Comparison of ENCODE assay signal across 20 mouse cellular contexts in genomic region chr4:132806620-132807191, GRCm38 (mm10). TPM values are rescaled to one million over a fixed set of nuclear protein-coding genes. Genes with fewer than 3 reads are reported as not detected.
DNase-seq lines count a peak whose midpoint lies in the region; TF ChIP-seq lines count a peak whose summit lies in the region.
"Had no signal": no experiment of that assay in that cellular context is flagged by ENCODE, and none has a peak within 500 bp of the region (broad histone marks: within the 10 kb centered on the region; RNA-seq: fewer than 3 reads in every experiment).

No protein-coding gene starts in this region.

- H3K79me2 ChIP-seq in CH12.LX (replicated peaks; ENCODE audit: control insufficient read depth, extremely low read depth, insufficient read depth, poor library complexity, severe bottlenecking) (no peaks in the 10 kb centered on the region), MEL (ENCODE audit: control insufficient read depth, insufficient read depth, low read length, poor library complexity) (no peaks in the 10 kb centered on the region; the same call in 1 of the 2 replicates)

- TF ChIP-seq POLR2A in CH12.LX (IDR thresholded peaks at IDR 0.05; ENCODE audit: low read depth, low read length), result no peak
- no peak for TF ChIP-seq POLR2A in MEL (IDR thresholded peaks at IDR 0.05; ENCODE audit: control insufficient read depth in 1 of 2, insufficient read depth in 1 of 2, low read depth in 1 of 2, low read length in 2 of 2, poor library complexity in 1 of 2)
- no peak for TF ChIP-seq POLR2A in cerebellum, adult 2 months (IDR thresholded peaks at IDR 0.05; ENCODE audit: borderline replicate concordance, insufficient read depth, low read length)

- H3K4me3 ChIP-seq in CH12.LX (replicated peaks in 1 of 3; ENCODE audit: low read depth in 2 of 3, low read length in 2 of 3, poor library complexity in 1 of 3), result no peak overlapping the region
- peak overlapping the region; percentile 56 to 64; a peak in 3 of 4 replicates for H3K4me3 ChIP-seq in MEL (ENCODE audit: control insufficient read depth in 1 of 2, insufficient read depth in 1 of 2, low read depth in 2 of 2, low read length in 2 of 2)
- no peak overlapping the region for H3K4me3 ChIP-seq in brown adipose tissue, adult 24 weeks (ENCODE audit: insufficient read depth, low read depth, low read length)
- no peak overlapping the region for H3K4me3 ChIP-seq in cerebellum, adult 2 months (replicated peaks; ENCODE audit: insufficient read depth, low read depth, low read length)
- H3K4me3 ChIP-seq in embryonic facial prominence, embryonic 10.5 days, result no peak overlapping the region
- H3K4me3 ChIP-seq: embryonic facial prominence, embryonic 12.5 days; forebrain, embryonic 13.5 days; forebrain, embryonic 15.5 days had no signal

- TF ChIP-seq RAD21 in CH12.LX (IDR thresholded peaks at IDR 0.05; ENCODE audit: low read depth, low read length), result no peak
- no peak for TF ChIP-seq RAD21 in MEL (IDR thresholded peaks at IDR 0.05; ENCODE audit: low read depth, low read length)

- no peak overlapping the region for H3K4me2 ChIP-seq in CH12.LX (ENCODE audit: insufficient read depth, low read depth, poor library complexity, severe bottlenecking)
- H3K4me2 ChIP-seq: embryonic facial prominence, embryonic 12.5 days; forebrain, embryonic 13.5 days; forebrain, embryonic 15.5 days had no signal

- DNase-seq in CH12.LX (ENCODE audit: extremely low read depth) (no peak), MEL (ENCODE audit: low read depth, low spot score) (peak; percentile 58)
- no peak for DNase-seq in cerebellum, adult 2 months
- no peak for DNase-seq in embryonic facial prominence, embryonic 10.5 days (ENCODE audit: low spot score)
- DNase-seq in embryo, embryonic 11 days, result no peak
- DNase-seq: adrenal gland, adult 2 months; adrenal gland, postnatal 10 days; adrenal gland, postnatal 25 days; cerebellum, adult 11 months; cerebellum, adult 18-20 months; cerebellum, adult 9-10 months; cerebellum, postnatal 10 days; cerebellum, postnatal 25 days; forebrain, postnatal 0 days had no signal

- TF ChIP-seq EP300 in CH12.LX (IDR thresholded peaks at IDR 0.05; ENCODE audit: low read length) (no peak), MEL (IDR thresholded peaks at IDR 0.05; ENCODE audit: low read depth in 1 of 2, low read length in 2 of 2) (no peak)

- H3K36me3 ChIP-seq in CH12.LX (replicated peaks in 1 of 2; ENCODE audit: control insufficient read depth in 1 of 2, insufficient read depth in 1 of 2, low read length in 1 of 2) (no peaks in the 10 kb centered on the region), MEL (ENCODE audit: control insufficient read depth in 1 of 2, insufficient read depth in 2 of 2, low read length in 2 of 2) (peaks cover 0 to 35% of the 10 kb centered on the region in 2 experiments; a peak in 2 of 4 replicates)
- no peaks in the 10 kb centered on the region for H3K36me3 ChIP-seq in embryonic facial prominence, embryonic 10.5 days (replicated peaks)
- H3K36me3 ChIP-seq: embryonic facial prominence, embryonic 12.5 days; forebrain, embryonic 15.5 days; G1E had no signal

- in situ Hi-C loops in CH12.LX (cut with MboI; ENCODE audit: low pct_ligation_motif_present, low pct_unique_long_range_greater_than_20kb, low sequenced_read_pairs), result no loop called here

- H3K4me1 ChIP-seq in CH12.LX (ENCODE audit: control insufficient read depth in 1 of 2, insufficient read depth in 2 of 2) (peaks cover 16 to 59% of the 10 kb centered on the region in 2 experiments), MEL (ENCODE audit: control insufficient read depth in 1 of 2, insufficient read depth in 2 of 2, low read length in 2 of 2) (peaks cover 19 to 30% of the 10 kb centered on the region in 2 experiments)
- peaks cover 19% of the 10 kb centered on the region for H3K4me1 ChIP-seq in brown adipose tissue, adult 24 weeks (ENCODE audit: control insufficient read depth, insufficient read depth, insufficient read length, low read length)
- H3K4me1 ChIP-seq in cerebellum, adult 2 months (ENCODE audit: control insufficient read depth, insufficient read depth, low read length), result no peaks in the 10 kb centered on the region
- H3K4me1 ChIP-seq in embryonic facial prominence, embryonic 10.5 days, result no peaks in the 10 kb centered on the region
- H3K4me1 ChIP-seq: embryonic facial prominence, embryonic 12.5 days; forebrain, embryonic 13.5 days; forebrain, embryonic 15.5 days had no signal

- dilution Hi-C loops in CH12.LX (cut with MboI; ENCODE audit: extremely low pct_ligation_motif_present, extremely low pct_unique_long_range_greater_than_20kb, low sequenced_read_pairs), result no loop called here

- no peak for TF ChIP-seq CTCF in CH12.LX (conservative IDR thresholded peaks at IDR 0.05 in 1 of 2, IDR thresholded peaks at IDR 0.05 in 1 of 2; ENCODE audit: low read depth in 2 of 2, low read length in 2 of 2)
- TF ChIP-seq CTCF in MEL (IDR thresholded peaks at IDR 0.05 in 2 of 3, conservative IDR thresholded peaks at IDR 0.05 in 1 of 3; ENCODE audit: control insufficient read depth in 1 of 3, insufficient read depth in 1 of 3, low read depth in 2 of 3, low read length in 3 of 3, poor library complexity in 1 of 3, severe bottlenecking in 1 of 3), result no peak
- TF ChIP-seq CTCF in cerebellum, adult 2 months (IDR thresholded peaks at IDR 0.05; ENCODE audit: borderline replicate concordance, insufficient read depth, low read depth, low read length), result no peak

- peaks cover 14% of the 10 kb centered on the region for H3K9me3 ChIP-seq in CH12.LX (replicated peaks; ENCODE audit: low read length)
- H3K9me3 ChIP-seq in MEL (replicated peaks; ENCODE audit: insufficient read depth, low read length), result no peaks in the 10 kb centered on the region
- peaks cover 10% of the 10 kb centered on the region; the same call in 1 of the 2 replicates for H3K9me3 ChIP-seq in embryonic facial prominence, embryonic 10.5 days
- H3K9me3 ChIP-seq: embryonic facial prominence, embryonic 12.5 days; forebrain, embryonic 15.5 days; G1E had no signal

- 90% methylated on average over 7 of the region's 7 CpGs for WGBS in cerebellum, adult 2 months
- 91% methylated on average over 7 of the region's 7 CpGs for WGBS in embryonic facial prominence, embryonic 10.5 days

- H3K27me3 ChIP-seq in CH12.LX (replicated peaks) (no peaks in the 10 kb centered on the region), MEL (ENCODE audit: control insufficient read depth in 1 of 2, insufficient read depth in 2 of 2, low read length in 2 of 2) (no peaks in the 10 kb centered on the region)
- H3K27me3 ChIP-seq in cerebellum, adult 2 months (ENCODE audit: control insufficient read depth, insufficient read depth, low read length), result no peaks in the 10 kb centered on the region; the same call in 1 of the 2 replicates
- H3K27me3 ChIP-seq in embryonic facial prominence, embryonic 10.5 days (replicated peaks; ENCODE audit: low read depth, poor library complexity, severe bottlenecking), result no peaks in the 10 kb centered on the region
- H3K27me3 ChIP-seq: embryonic facial prominence, embryonic 12.5 days; forebrain, embryonic 13.5 days; forebrain, embryonic 15.5 days had no signal

- H3K27ac ChIP-seq in CH12.LX (ENCODE audit: insufficient read depth, low read depth), result no peak overlapping the region
- H3K27ac ChIP-seq in MEL (ENCODE audit: control insufficient read depth, low read depth, low read length), result peak overlapping the region; percentile 28; the same call in 1 of the 2 replicates
- H3K27ac ChIP-seq in brown adipose tissue, adult 24 weeks (replicated peaks; ENCODE audit: low read depth, low read length), result 0 out of 2 replicates have a peak overlapping the region, but pooled peaks have one; percentile 12
- no peak overlapping the region for H3K27ac ChIP-seq in cerebellum, adult 2 months (ENCODE audit: insufficient read depth, low read length)
- H3K27ac ChIP-seq in embryonic facial prominence, embryonic 10.5 days (replicated peaks), result no peak overlapping the region
- H3K27ac ChIP-seq: embryonic facial prominence, embryonic 12.5 days; forebrain, embryonic 13.5 days; forebrain, embryonic 15.5 days had no signal

- H3K9ac ChIP-seq in CH12.LX (ENCODE audit: insufficient read depth, low read depth) (no peak overlapping the region), MEL (ENCODE audit: control insufficient read depth, low read depth, low read length, poor library complexity, severe bottlenecking) (peak overlapping the region; percentile 21; the same call in 1 of the 2 replicates)
- H3K9ac ChIP-seq: embryonic facial prominence, embryonic 12.5 days; forebrain, embryonic 13.5 days; forebrain, embryonic 15.5 days; forebrain, postnatal 0 days had no signal

RNA-seq across cellular contexts. Expression of gene Themis2, which starts 10.5 kb away (rescaled TPM):
- total RNA-seq in CH12.LX (2012; rRNA removed) (14.2 and 17.1 TPM in 2 replicates), CH12.LX (2014; rRNA removed) (9.3 and 10.2 TPM in 2 replicates), MEL (2012; rRNA removed) (1.0 and 1.1 TPM in 2 replicates)
- polyA plus RNA-seq in CH12.LX (2012; ENCODE audit: insufficient read length, low read depth) (30.7 and 35.7 TPM in 2 replicates), MEL (2012; ENCODE audit: insufficient read depth in 1 of 2, insufficient read length in 2 of 2, low read depth in 1 of 2, low replicate concordance in 2 of 2, missing spikeins in 1 of 2) (1 to 10 TPM in 1 of 2 experiments, not detected in 1; 2.6 TPM)
- 2.8 and 3.4 TPM in 2 replicates for polyA plus RNA-seq in brown adipose tissue, adult 24 weeks (2012; ENCODE audit: insufficient read depth, insufficient read length, missing spikeins)
- polyA plus RNA-seq in cerebellum, adult 2 months (2012; rRNA removed), result 0.41 and 0.44 TPM in 2 replicates
- polyA plus RNA-seq in embryonic facial prominence, embryonic 10.5 days (2016; fragmentation: Nextera tagmentation; extraction: Ambion mirVana), result 0.69 and 0.80 TPM in 2 replicates
- polyA plus RNA-seq: C2C12 had no signal

RNA-seq across cellular contexts. Expression of gene Ppp1r8, which starts 36.3 kb away (rescaled TPM):
- total RNA-seq in CH12.LX (2012; rRNA removed) (89.0 and 105 TPM in 2 replicates), CH12.LX (2014; rRNA removed) (141 and 153 TPM in 2 replicates), MEL (2012; rRNA removed) (83.6 and 84.7 TPM in 2 replicates)
- polyA plus RNA-seq in CH12.LX (2012; ENCODE audit: insufficient read length, low read depth) (107 and 113 TPM in 2 replicates), MEL (2012; ENCODE audit: insufficient read depth in 1 of 2, insufficient read length in 2 of 2, low read depth in 1 of 2, low replicate concordance in 2 of 2, missing spikeins in 1 of 2) (100 to 1,000 TPM in 1 of 2 experiments, not detected in 1; 103 TPM)
- 17.3 and 20.4 TPM in 2 replicates for polyA plus RNA-seq in brown adipose tissue, adult 24 weeks (2012; ENCODE audit: insufficient read depth, insufficient read length, missing spikeins)
- 67.6 and 69.2 TPM in 2 replicates for polyA plus RNA-seq in cerebellum, adult 2 months (2012; rRNA removed)
- polyA plus RNA-seq in embryonic facial prominence, embryonic 10.5 days (2016; fragmentation: Nextera tagmentation; extraction: Ambion mirVana), result 80.3 and 81.8 TPM in 2 replicates

RNA-seq across cellular contexts. Expression of gene Rpa2, which starts 38.6 kb away (rescaled TPM):
- total RNA-seq in CH12.LX (2012; rRNA removed) (80.2 and 108 TPM in 2 replicates), CH12.LX (2014; rRNA removed) (142 and 157 TPM in 2 replicates), MEL (2012; rRNA removed) (102 and 119 TPM in 2 replicates)
- polyA plus RNA-seq in CH12.LX (2012; ENCODE audit: insufficient read length, low read depth) (97.9 and 103 TPM in 2 replicates), MEL (2012; ENCODE audit: insufficient read depth in 1 of 2, insufficient read length in 2 of 2, low read depth in 1 of 2, low replicate concordance in 2 of 2, missing spikeins in 1 of 2) (100 to 1,000 TPM in 1 of 2 experiments, not detected in 1; 103 TPM)
- polyA plus RNA-seq in brown adipose tissue, adult 24 weeks (2012; ENCODE audit: insufficient read depth, insufficient read length, missing spikeins), result 3.5 and 6.6 TPM in 2 replicates
- polyA plus RNA-seq in cerebellum, adult 2 months (2012; rRNA removed), result 20.0 and 21.3 TPM in 2 replicates
- polyA plus RNA-seq in embryonic facial prominence, embryonic 10.5 days (2016; fragmentation: Nextera tagmentation; extraction: Ambion mirVana), result 173 and 192 TPM in 2 replicates

RNA-seq across cellular contexts. Expression of gene Smpdl3b, which starts 49.7 kb away (rescaled TPM):
- total RNA-seq in CH12.LX (2012; rRNA removed), result 20.9 and 24.0 TPM in 2 replicates
- 3.6 and 4.6 TPM in 2 replicates for total RNA-seq in CH12.LX (2014; rRNA removed)
- 2.9 TPM in 2 replicates for polyA plus RNA-seq in CH12.LX (2012; ENCODE audit: insufficient read length, low read depth)
- 0.20 and 0.69 TPM in 2 replicates for total RNA-seq in MEL (2012; rRNA removed)
- under 1 TPM in 1 of 2 experiments, not detected in 1; 0.28 TPM for polyA plus RNA-seq in MEL (2012; ENCODE audit: insufficient read depth in 1 of 2, insufficient read length in 2 of 2, low read depth in 1 of 2, low replicate concordance in 2 of 2, missing spikeins in 1 of 2)
- polyA plus RNA-seq in brown adipose tissue, adult 24 weeks (2012; ENCODE audit: insufficient read depth, insufficient read length, missing spikeins), result 0.92 TPM in 1 of 2 replicates, not detected in the other
- polyA plus RNA-seq in cerebellum, adult 2 months (2012; rRNA removed), result 1.6 and 1.9 TPM in 2 replicates
- polyA plus RNA-seq in embryonic facial prominence, embryonic 10.5 days (2016; fragmentation: Nextera tagmentation; extraction: Ambion mirVana), result 4.3 and 4.4 TPM in 2 replicates

Comparison
In these comparisons a context has a peak if more than half of its experiments do, and no peak if none do; other contexts are left out.
1. H3K27ac ChIP-seq: peak in MEL (single experiment) and brown adipose tissue, adult 24 weeks (single experiment); none in CH12.LX (single experiment), cerebellum, adult 2 months (single experiment) and embryonic facial prominence, embryonic 10.5 days (single experiment).
2. H3K4me3 ChIP-seq: peak in MEL (2 of 2); none in CH12.LX (0 of 3), brown adipose tissue, adult 24 weeks (single experiment), cerebellum, adult 2 months (single experiment) and embryonic facial prominence, embryonic 10.5 days (single experiment).
3. Of the 35 proteins assayed by ChIP-seq in both MEL and CH12.LX: peak only in MEL: ETS1, HCFC1, MAFK and TBP; only in CH12.LX: none; in both: ZNF384; in neither: 30.